Mouse (Mus musculus): ENCODE measurements around the gene Cwc27. TPM values are rescaled to one million over a fixed set of nuclear protein-coding genes. Genes with fewer than 3 reads are reported as not detected.

Gene Cwc27
- polyA plus RNA-seq, 1 experiment, result 22.4 TPM

- WGBS, result 84% methylated on average over 2 of the region's 2 CpGs
- no peak overlapping the region for H3K27ac ChIP-seq (ENCODE audit: control insufficient read depth, insufficient read depth, low read depth, low read length, poor library complexity)
- TF ChIP-seq CTCF (IDR thresholded peaks at IDR 0.05; ENCODE audit: control insufficient read depth, insufficient read depth, low read length) (no peak), POLR2A (IDR thresholded peaks at IDR 0.05; ENCODE audit: borderline replicate concordance, control insufficient read depth, low read depth, low read length) (no peak)
- no peaks in the 10 kb centered on the region for H3K4me1 ChIP-seq (ENCODE audit: control insufficient read depth, insufficient read depth, low read length)
- H3K4me3 ChIP-seq (replicated peaks; ENCODE audit: control insufficient read depth, low read depth, low read length), result no peak overlapping the region
Observed at GRCm38 (mm10) chr13:104634708-104635107, 182.2 kb downstream of the Cwc27 start.

- no peaks in the 10 kb centered on the region for H3K4me1 ChIP-seq (ENCODE audit: control insufficient read depth, insufficient read depth, low read length)
- TF ChIP-seq CTCF (IDR thresholded peaks at IDR 0.05; ENCODE audit: control insufficient read depth, insufficient read depth, low read length) (no peak), POLR2A (IDR thresholded peaks at IDR 0.05; ENCODE audit: borderline replicate concordance, control insufficient read depth, low read depth, low read length) (no peak)
- no peak overlapping the region for H3K4me3 ChIP-seq (replicated peaks; ENCODE audit: control insufficient read depth, low read depth, low read length)
- H3K27ac ChIP-seq (ENCODE audit: control insufficient read depth, insufficient read depth, low read depth, low read length, poor library complexity), result no peak overlapping the region
- WGBS, result 68% methylated on average over 7 of the region's 7 CpGs
Observed at GRCm38 (mm10) chr13:104632427-104633167, 184.3 kb downstream of the Cwc27 start.

GRCm38 (mm10) chr13:104631621-104632205, 185.2 kb downstream of the Cwc27 start:
- H3K27ac ChIP-seq (ENCODE audit: control insufficient read depth, insufficient read depth, low read depth, low read length, poor library complexity), result no peak overlapping the region
- TF ChIP-seq CTCF (IDR thresholded peaks at IDR 0.05; ENCODE audit: control insufficient read depth, insufficient read depth, low read length), result no peak
- no peak for TF ChIP-seq POLR2A (IDR thresholded peaks at IDR 0.05; ENCODE audit: borderline replicate concordance, control insufficient read depth, low read depth, low read length)
- H3K4me3 ChIP-seq (replicated peaks; ENCODE audit: control insufficient read depth, low read depth, low read length), result no peak overlapping the region
- WGBS, result 86% methylated on average over 7 of the region's 7 CpGs
- H3K4me1 ChIP-seq (ENCODE audit: control insufficient read depth, insufficient read depth, low read length), result no peaks in the 10 kb centered on the region

DNA sequence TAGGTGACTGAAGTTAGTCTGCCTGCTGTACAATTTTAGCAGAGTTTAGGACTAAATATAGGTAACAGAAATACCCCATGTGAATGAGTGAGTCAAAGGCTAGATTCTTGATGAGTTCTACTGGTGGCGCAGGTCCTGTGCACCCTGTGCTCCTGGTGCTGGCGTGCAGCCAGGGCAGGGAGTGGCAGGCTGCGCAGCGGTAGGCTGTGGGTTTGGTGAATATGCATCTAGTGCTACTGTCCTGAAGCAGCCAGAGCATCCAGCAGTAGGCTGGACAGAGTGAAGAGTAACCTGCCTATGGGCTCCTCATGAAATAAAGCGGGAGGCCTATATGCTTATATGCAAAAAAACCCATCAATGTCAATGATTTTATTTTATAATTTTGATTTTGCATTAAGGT, 186.1 kb downstream of the Cwc27 start:
- no peak overlapping the region for H3K4me3 ChIP-seq (replicated peaks; ENCODE audit: control insufficient read depth, low read depth, low read length)
- TF ChIP-seq POLR2A (IDR thresholded peaks at IDR 0.05; ENCODE audit: borderline replicate concordance, control insufficient read depth, low read depth, low read length), result no peak
- no peak for TF ChIP-seq CTCF (IDR thresholded peaks at IDR 0.05; ENCODE audit: control insufficient read depth, insufficient read depth, low read length)
- H3K4me1 ChIP-seq (ENCODE audit: control insufficient read depth, insufficient read depth, low read length), result no peaks in the 10 kb centered on the region
- WGBS, result 72% methylated on average over 5 of the region's 5 CpGs
- H3K27ac ChIP-seq (ENCODE audit: control insufficient read depth, insufficient read depth, low read depth, low read length, poor library complexity), result no peak overlapping the region

DNA sequence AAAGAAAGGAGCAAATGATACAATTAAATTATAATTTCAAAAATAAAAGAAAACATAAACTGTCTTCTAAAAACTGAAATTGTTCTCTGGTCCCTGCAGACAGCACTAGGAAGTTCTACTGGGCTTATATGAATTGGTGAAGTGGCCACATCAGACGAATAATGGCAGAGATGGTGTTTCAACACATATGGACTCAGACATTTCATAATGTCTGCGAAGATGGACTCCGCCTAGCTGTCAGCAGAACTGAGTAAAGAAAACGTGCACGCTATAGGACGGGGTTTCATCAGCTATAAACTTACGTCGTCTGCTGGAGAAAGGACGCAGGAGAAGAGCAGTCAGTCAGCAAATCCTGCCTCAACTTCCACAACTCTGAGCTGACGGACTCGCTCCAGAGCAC, 187.3 kb downstream of the Cwc27 start:
- Histone ChIP-seq H3K27ac (ENCODE audit: control insufficient read depth, insufficient read depth, low read depth, low read length, poor library complexity) (no peak overlapping the region), H3K4me1 (ENCODE audit: control insufficient read depth, insufficient read depth, low read length) (no peaks in the 10 kb centered on the region), H3K4me3 (replicated peaks; ENCODE audit: control insufficient read depth, low read depth, low read length) (no peak overlapping the region)
- TF ChIP-seq POLR2A (IDR thresholded peaks at IDR 0.05; ENCODE audit: borderline replicate concordance, control insufficient read depth, low read depth, low read length) (no peak), CTCF (IDR thresholded peaks at IDR 0.05; ENCODE audit: control insufficient read depth, insufficient read depth, low read length) (no peak)
- WGBS, result 55% methylated on average over 11 of the region's 11 CpGs

DNA sequence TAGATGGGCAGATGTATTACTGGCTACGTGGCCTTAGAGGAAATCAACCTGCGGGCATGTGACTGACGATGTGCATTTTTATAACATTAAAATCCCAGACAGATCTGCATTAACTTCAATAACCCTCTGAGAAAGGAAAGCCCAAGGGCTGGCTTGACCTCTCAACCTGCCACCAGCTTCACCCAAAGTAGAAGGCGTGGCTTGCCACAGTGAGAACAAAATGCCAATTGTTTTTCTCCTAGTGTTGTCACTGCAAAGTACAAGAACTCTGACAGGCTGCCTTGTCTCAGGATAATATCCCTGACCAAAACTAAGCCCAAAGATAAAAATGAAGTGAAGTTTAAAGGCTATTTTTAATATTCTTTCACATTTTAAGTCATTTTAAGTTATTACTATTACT, 188.9 kb downstream of the Cwc27 start:
- Histone ChIP-seq H3K27ac (ENCODE audit: control insufficient read depth, insufficient read depth, low read depth, low read length, poor library complexity) (no peak overlapping the region), H3K4me1 (ENCODE audit: control insufficient read depth, insufficient read depth, low read length) (no peaks in the 10 kb centered on the region; the same call in 1 of the 2 replicates), H3K4me3 (replicated peaks; ENCODE audit: control insufficient read depth, low read depth, low read length) (no peak overlapping the region)
- TF ChIP-seq CTCF (IDR thresholded peaks at IDR 0.05; ENCODE audit: control insufficient read depth, insufficient read depth, low read length), result no peak
- TF ChIP-seq POLR2A (IDR thresholded peaks at IDR 0.05; ENCODE audit: borderline replicate concordance, control insufficient read depth, low read depth, low read length), result no peak
- WGBS, result 91% methylated on average over 4 of the region's 4 CpGs

- H3K27ac ChIP-seq (ENCODE audit: control insufficient read depth, insufficient read depth, low read depth, low read length, poor library complexity), result no peak overlapping the region
- 75% methylated on average over 11 of the region's 11 CpGs for WGBS
- H3K4me3 ChIP-seq (replicated peaks; ENCODE audit: control insufficient read depth, low read depth, low read length), result no peak overlapping the region
- H3K4me1 ChIP-seq (ENCODE audit: control insufficient read depth, insufficient read depth, low read length), result no peaks in the 10 kb centered on the region; the same call in 1 of the 2 replicates
- no peak for TF ChIP-seq POLR2A (IDR thresholded peaks at IDR 0.05; ENCODE audit: borderline replicate concordance, control insufficient read depth, low read depth, low read length)
- TF ChIP-seq CTCF (IDR thresholded peaks at IDR 0.05; ENCODE audit: control insufficient read depth, insufficient read depth, low read length), result no peak
Observed at GRCm38 (mm10) chr13:104627169-104627909, 189.6 kb downstream of the Cwc27 start.

Measured in bone marrow, adult 2 months (tissue).